Mouse (Mus musculus) neural tube, embryonic 14.5 days (tissue): ENCODE measurements around the gene Mfsd10. TPM values are rescaled to one million over a fixed set of nuclear protein-coding genes. Genes with fewer than 3 reads are reported as not detected.

Experiments used
- ATAC-seq: fragments of 200-750 bp; cut with Nextera tagmentation; 2 replicates; pipeline ENCODE4 v1.8.0; 2017; ENCODE audit warnings: low read depth, mild to moderate bottlenecking, moderate TSS enrichment, moderate library complexity
- H3K27ac ChIP-seq: fragments of 300-500 bp; sonication (generic); 2 replicates; pipeline ENCODE4 v1.5.1; 2014; ENCODE audit warnings: low read depth, mild to moderate bottlenecking, control low read depth, low read length, moderate library complexity, mixed read lengths
- H3K27me3 ChIP-seq: fragments of 300-500 bp; sonication (generic); 2 replicates; pipeline ENCODE4 v1.6.1; 2014; ENCODE audit warnings: low read length; ENCODE audit not compliant: control insufficient read depth, insufficient read depth
- H3K36me3 ChIP-seq: fragments of 300-500 bp; sonication (generic); 2 replicates; pipeline ENCODE4 v1.6.1; 2014; ENCODE audit warnings: low read length, mixed read lengths; ENCODE audit not compliant: control insufficient read depth, insufficient read depth
- H3K4me1 ChIP-seq: fragments of 300-500 bp; sonication (generic); 2 replicates; pipeline ENCODE4 v1.6.1; 2014; ENCODE audit warnings: low read length; ENCODE audit not compliant: control insufficient read depth, insufficient read depth
- H3K4me2 ChIP-seq: fragments of 300-500 bp; sonication (generic); 2 replicates; pipeline ENCODE4 v1.6.1; 2014; ENCODE audit warnings: mild to moderate bottlenecking, low read depth, low read length, control low read depth
- H3K4me3 ChIP-seq: fragments of 300-500 bp; sonication (generic); 2 replicates; pipeline ENCODE4 v1.5.1; 2014; ENCODE audit warnings: low read depth, low read length, control low read depth, mixed read lengths
- H3K9ac ChIP-seq: fragments of 300-500 bp; sonication (generic); replicated peaks from 2 replicates; pipeline ENCODE4 v1.6.1; 2014; ENCODE audit warnings: low read depth, mild to moderate bottlenecking, control low read depth, low read length, mixed read lengths
- H3K9me3 ChIP-seq: fragments of 300-500 bp; sonication (generic); 2 replicates; pipeline ENCODE4 v1.6.1; 2016; ENCODE audit warnings: low read length; ENCODE audit not compliant: control insufficient read depth
- WGBS: fragments of 180-500 bp; shearing (Covaris S2); extraction: QIAGEN DNeasy Blood & Tissue Kit; methylation state at CpG from one replicate; pipeline ENCODE4 v1.1.7; 2014; 5-methylcytosine and 5-hydroxymethylcytosine counted together
- polyA plus RNA-seq: library from polyadenylated mRNA; unstranded; fragments of >200 nt; fragmentation: Nextera tagmentation; extraction: Ambion mirVana; gene quantifications from 2 replicates; pipeline ENCODE4 v1.2.1, GENCODE M21; 2014

Gene Mfsd10
- polyA plus RNA-seq, 1 experiment from 2014 or later: 84.9 TPM

DNA sequence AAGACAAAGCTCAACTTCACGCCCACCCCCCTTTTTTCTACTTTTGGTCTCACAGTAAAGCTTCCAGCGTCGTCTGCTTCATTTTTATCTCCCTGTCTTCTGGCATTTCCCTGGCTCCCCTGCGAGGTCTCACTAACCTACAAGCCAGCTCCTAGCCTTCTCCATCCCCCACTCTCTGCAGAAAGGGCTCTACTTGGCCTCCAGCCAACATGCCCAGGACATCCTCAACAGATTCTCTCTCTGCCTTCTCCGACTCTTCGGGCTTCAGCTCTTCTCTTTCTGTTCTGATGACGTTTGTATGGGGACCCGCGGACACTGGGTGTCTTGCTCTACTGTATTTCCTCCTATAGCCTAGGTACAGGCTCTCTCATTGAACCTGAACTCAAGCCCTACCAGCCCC lies 17.9 kb upstream of the Mfsd10 start:
- Histone ChIP-seq H3K4me3 (no peak overlapping the region), H3K4me1 (peaks cover 8% of the 10 kb centered on the region), H3K4me2 (no peak overlapping the region), H3K27ac (no peak overlapping the region), H3K36me3 (peaks cover 56% of the 10 kb centered on the region), H3K9me3 (no peaks in the 10 kb centered on the region), H3K9ac (no peak overlapping the region), H3K27me3 (no peaks in the 10 kb centered on the region)
- no peak for ATAC-seq
- WGBS: 89% methylated on average over 9 of the region's 9 CpGs

DNA sequence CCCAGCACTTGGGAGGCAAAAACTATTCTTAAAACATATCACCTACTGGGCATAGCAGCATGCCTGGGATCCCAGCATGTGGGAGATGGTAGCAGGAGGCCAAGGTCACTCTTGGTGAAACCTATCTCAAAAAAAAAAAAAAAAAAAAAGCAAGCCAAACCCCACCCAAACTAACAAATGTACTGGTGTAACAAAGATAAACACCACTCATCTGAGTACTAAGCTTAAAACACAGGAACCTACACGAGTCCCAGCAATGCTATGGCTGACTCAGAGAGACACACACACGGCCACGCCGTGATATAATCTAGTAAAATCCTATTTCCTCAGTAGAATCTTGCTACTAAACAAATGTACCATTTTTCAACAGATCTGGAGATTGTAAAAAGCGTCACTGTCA lies 15.9 kb upstream of the Mfsd10 start:
- no peak for ATAC-seq
- H3K9ac ChIP-seq: no peak overlapping the region
- 98% methylated on average over 5 of the region's 5 CpGs for WGBS

DNA sequence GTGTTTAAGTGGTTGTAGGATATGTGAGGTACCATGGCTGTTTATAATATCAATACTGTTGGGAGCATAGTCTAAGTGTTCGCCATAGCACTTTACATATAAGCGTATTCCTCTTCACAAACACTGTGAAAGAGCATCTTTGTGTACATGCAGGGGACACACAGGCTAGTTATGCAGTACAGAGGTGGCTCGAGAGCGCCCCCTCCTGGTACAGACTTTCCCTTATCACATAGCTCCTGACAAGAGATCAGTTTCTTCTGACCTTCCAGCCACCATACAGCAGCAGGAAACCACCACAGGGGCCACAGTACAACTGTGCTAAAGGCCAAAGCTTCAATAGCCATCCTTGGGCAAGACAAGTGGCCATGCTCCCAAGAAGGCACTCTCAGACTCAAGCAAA lies 10.6 kb upstream of the Mfsd10 start:
- no peak overlapping the region for H3K4me2 ChIP-seq
- H3K9ac ChIP-seq: no peak overlapping the region
- no peaks in the 10 kb centered on the region for H3K9me3 ChIP-seq
- 49% methylated on average over 4 of the region's 4 CpGs for WGBS
- H3K4me3 ChIP-seq: no peak overlapping the region
- no peak for ATAC-seq
- no peaks in the 10 kb centered on the region for H3K4me1 ChIP-seq
- no peak overlapping the region for H3K27ac ChIP-seq
- no peaks in the 10 kb centered on the region for H3K27me3 ChIP-seq
- peaks cover 86% of the 10 kb centered on the region for H3K36me3 ChIP-seq

More for the DNA sequence above, 15.9 kb upstream of the Mfsd10 start:
- H3K4me2 ChIP-seq: no peak overlapping the region
- no peak overlapping the region for H3K27ac ChIP-seq
- H3K4me1 ChIP-seq: no peaks in the 10 kb centered on the region
- H3K9me3 ChIP-seq: no peaks in the 10 kb centered on the region
- H3K4me3 ChIP-seq: no peak overlapping the region
- peaks cover 70% of the 10 kb centered on the region for H3K36me3 ChIP-seq
- no peaks in the 10 kb centered on the region for H3K27me3 ChIP-seq

DNA sequence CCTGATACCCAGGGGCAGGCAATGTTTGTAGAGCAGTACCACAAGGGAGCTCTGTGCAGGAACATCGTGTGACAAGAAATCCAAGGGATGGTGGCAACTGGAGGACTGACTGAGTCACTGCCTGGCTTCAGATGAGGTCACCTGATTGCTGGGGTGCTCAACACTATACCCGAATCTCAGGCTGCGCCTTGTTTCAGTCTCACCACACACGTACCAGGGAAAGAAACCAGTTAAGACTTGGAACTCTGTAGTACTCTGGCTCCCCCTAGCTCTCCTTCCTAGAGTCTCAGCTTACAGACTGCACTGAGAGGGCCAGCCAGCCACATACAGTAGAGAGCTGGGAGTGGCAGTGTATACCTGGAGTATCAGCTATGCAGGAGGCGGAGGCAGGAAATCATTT lies 5.9 kb upstream of the Mfsd10 start:
- Histone ChIP-seq H3K9ac (no peak overlapping the region), H3K36me3 (peaks cover 64% of the 10 kb centered on the region), H3K27me3 (no peaks in the 10 kb centered on the region), H3K4me1 (no peaks in the 10 kb centered on the region), H3K4me3 (no peak overlapping the region), H3K9me3 (no peaks in the 10 kb centered on the region), H3K4me2 (no peak overlapping the region), H3K27ac (no peak overlapping the region)
- peak; percentile 76; the same call in 1 of the 2 replicates for ATAC-seq
- WGBS: 71% methylated on average over 5 of the region's 5 CpGs

DNA sequence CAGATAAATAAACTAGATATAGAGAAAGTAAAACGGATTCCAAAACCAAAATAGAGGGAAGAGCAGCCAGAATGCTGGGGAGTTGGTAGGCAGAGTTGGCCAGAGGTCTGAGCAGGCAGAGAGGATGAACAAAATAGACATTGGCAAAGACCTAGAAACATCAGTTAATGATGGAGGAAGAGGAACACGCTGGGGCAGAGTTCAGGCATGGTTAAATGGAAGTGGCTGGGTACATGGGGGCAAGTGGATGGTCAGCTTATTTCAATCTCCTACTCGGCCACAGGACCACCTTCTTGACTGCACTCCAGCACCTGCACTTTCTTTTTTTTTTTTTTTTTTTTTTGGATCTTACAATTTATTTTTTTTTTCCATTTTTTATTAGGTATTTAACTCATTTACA lies 5.0 kb upstream of the Mfsd10 start:
- H3K27me3 ChIP-seq: no peaks in the 10 kb centered on the region
- no peaks in the 10 kb centered on the region for H3K4me1 ChIP-seq
- H3K4me3 ChIP-seq: no peak overlapping the region
- no peak overlapping the region for H3K27ac ChIP-seq
- no peaks in the 10 kb centered on the region for H3K9me3 ChIP-seq
- no peak overlapping the region for H3K9ac ChIP-seq
- no peak overlapping the region for H3K4me2 ChIP-seq
- peaks cover 56% of the 10 kb centered on the region for H3K36me3 ChIP-seq
- 98% methylated on average over 3 of the region's 3 CpGs for WGBS
- ATAC-seq: no peak

DNA sequence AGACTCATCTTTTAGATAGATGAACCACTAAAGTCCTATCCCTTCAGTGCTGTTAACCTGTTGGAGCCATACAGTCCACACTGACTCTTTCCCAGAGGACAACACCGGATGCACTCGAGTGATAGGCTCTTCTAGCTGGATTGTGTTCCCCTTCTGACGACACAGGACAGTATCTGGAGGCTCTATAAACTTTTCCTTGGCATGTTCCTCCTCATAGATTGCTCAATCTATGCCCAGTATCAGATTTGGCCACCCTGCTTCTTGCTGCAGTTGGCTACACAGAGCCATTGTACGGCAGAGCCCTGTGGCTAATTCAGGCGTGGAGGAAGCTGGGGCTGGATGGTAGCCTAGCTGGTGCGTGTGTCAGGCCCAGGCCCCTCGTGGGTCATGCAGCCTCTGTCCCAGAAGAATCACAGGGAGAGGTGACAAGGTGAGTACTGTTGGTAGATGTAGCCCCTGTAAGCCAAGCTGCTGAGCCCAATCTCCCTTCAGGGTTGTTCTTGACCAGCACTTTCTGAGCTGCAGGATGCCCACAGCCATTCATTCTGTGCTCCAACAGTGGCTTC lies 662 bp upstream of the Mfsd10 start:
- H3K36me3 ChIP-seq: peaks cover 27% of the 10 kb centered on the region
- no peaks in the 10 kb centered on the region for H3K27me3 ChIP-seq
- H3K4me1 ChIP-seq: peaks cover 8% of the 10 kb centered on the region
- no peak overlapping the region for H3K4me2 ChIP-seq
- H3K9ac ChIP-seq: no peak overlapping the region
- WGBS: 85% methylated on average over 7 of the region's 7 CpGs
- no peak overlapping the region for H3K4me3 ChIP-seq
- no peak overlapping the region for H3K27ac ChIP-seq
- no peaks in the 10 kb centered on the region for H3K9me3 ChIP-seq
- no peak for ATAC-seq

DNA sequence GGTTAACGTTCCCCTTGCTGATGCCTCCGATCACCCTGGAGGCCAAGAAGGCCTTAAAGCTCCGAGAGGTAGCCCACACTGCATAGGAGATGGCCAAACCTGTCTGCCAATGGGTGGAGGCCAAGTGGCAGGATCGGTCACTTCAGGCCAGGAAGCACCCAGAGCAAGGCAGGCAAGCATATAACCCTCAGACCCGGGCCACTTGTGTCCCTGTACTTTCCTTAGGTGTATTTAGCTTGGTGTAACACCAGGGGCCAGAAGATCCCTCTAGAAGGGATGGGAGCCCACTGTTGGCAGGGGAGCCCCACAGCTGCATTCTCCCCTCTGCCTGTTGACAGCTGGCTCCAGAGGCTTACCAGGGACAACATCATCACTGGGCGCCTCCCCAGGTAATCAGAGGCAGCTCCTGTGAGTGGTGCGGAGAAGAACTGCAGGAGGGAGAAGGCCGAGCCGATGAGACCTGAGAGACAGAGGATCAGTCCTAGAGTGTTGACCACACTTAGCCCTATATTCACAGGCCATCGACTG lies 1.3 kb downstream of the Mfsd10 start:
- peaks cover 8% of the 10 kb centered on the region for H3K4me1 ChIP-seq
- peaks cover 26% of the 10 kb centered on the region for H3K36me3 ChIP-seq
- WGBS: 66% methylated on average over 10 of the region's 10 CpGs
- ATAC-seq: no peak
- H3K27me3 ChIP-seq: no peaks in the 10 kb centered on the region
- peak overlapping the region; percentile 50; the same call in 1 of the 2 replicates for H3K4me3 ChIP-seq
- peak overlapping the region; percentile 13; the same call in 1 of the 2 replicates for H3K9ac ChIP-seq
- H3K9me3 ChIP-seq: no peaks in the 10 kb centered on the region
- no peak overlapping the region; the same call in 1 of the 2 replicates for H3K27ac ChIP-seq
- peak overlapping the region; percentile 82 for H3K4me2 ChIP-seq

DNA sequence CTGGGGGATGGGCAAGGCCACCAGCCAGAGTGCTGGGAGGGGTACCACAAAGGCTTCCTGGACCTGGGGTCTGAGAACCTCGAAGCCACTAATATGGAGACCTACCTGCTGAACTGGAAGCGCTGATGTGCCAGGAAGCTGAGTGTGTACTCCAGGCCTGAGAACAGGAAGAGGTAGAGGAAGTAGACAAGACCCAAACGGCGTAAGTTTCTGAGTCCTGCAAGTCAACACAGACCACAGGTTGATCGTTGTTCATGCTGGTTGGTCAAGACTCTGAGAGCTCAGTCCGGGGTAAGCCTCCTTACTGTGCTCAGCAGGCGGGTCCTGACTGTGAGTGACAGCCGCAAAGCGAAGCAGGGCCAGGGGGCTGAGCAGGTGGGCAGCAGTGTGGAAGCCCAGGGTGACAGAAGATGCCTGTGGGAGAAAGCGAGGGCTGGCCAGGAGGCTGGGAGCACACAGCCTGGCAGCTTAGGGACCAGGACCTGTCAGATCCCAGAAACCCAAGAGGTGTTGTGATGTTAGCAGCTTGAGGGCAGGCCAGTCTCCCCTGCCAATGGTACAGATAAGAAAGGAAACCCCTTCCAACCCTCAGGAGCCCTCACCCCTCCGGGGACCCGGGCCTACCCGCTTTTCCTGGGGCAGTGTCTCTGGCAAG lies 2.1 kb downstream of the Mfsd10 start:
- Histone ChIP-seq H3K27ac (no peak overlapping the region), H3K4me1 (peaks cover 8% of the 10 kb centered on the region), H3K9me3 (no peaks in the 10 kb centered on the region), H3K4me2 (no peak overlapping the region), H3K36me3 (peaks cover 34% of the 10 kb centered on the region), H3K9ac (no peak overlapping the region), H3K4me3 (no peak overlapping the region), H3K27me3 (no peaks in the 10 kb centered on the region)
- no peak for ATAC-seq
- 91% methylated on average over 13 of the region's 13 CpGs for WGBS

DNA sequence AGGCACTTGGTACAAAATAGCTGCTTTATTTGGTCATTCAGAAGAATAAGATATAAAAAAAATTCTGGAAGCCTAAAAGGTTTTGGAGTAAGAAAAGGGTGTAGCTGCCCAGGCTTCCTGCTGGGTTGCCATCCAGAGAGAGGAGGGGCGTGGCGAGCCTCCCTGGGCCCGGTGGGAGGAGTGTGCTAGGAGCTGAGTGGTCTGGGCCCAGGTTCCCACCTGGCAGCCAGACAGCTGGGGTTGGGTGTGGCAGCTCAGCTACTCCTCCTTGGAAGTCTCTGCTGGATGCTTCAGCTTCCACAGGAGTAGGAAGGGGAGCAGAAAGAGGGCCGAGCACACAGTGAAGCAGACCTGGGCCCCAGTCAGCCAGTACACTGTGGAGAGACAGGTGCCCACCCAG lies 3.4 kb downstream of the Mfsd10 start:
- peaks cover 39% of the 10 kb centered on the region for H3K36me3 ChIP-seq
- WGBS: 83% methylated on average over 4 of the region's 4 CpGs
- ATAC-seq: no peak

More for the DNA sequence above, 3.4 kb downstream of the Mfsd10 start:
- Histone ChIP-seq H3K27ac (no peak overlapping the region), H3K27me3 (no peaks in the 10 kb centered on the region), H3K4me2 (no peak overlapping the region), H3K4me3 (no peak overlapping the region), H3K4me1 (peaks cover 8% of the 10 kb centered on the region), H3K9ac (no peak overlapping the region), H3K9me3 (no peaks in the 10 kb centered on the region)
